Mouse (Mus musculus) forebrain, embryonic 13.5 days (tissue): ENCODE measurements around the gene Hopx. TPM values are rescaled to one million over a fixed set of nuclear protein-coding genes. Genes with fewer than 3 reads are reported as not detected.
A peak's percentile ranks its signal among the peaks of the same experiment; 100 is the strongest.

Source experiments
- ATAC-seq: fragments of 200-750 bp; cut with Nextera tagmentation; 2 replicates; pipeline ENCODE4 v1.8.0; 2017
- H3K27ac ChIP-seq: fragments of 300-500 bp; sonication (generic); 2 replicates; pipeline ENCODE4 v1.5.1; 2015; ENCODE audit warnings: inconsistent platforms, mild to moderate bottlenecking, moderate library complexity
- H3K27me3 ChIP-seq: fragments of 300-500 bp; sonication (generic); 2 replicates; pipeline ENCODE4 v1.6.1; 2015; ENCODE audit warnings: mild to moderate bottlenecking, inconsistent platforms
- H3K36me3 ChIP-seq: fragments of 300-500 bp; sonication (generic); 2 replicates; pipeline ENCODE4 v1.6.1; 2015; ENCODE audit warnings: mild to moderate bottlenecking, inconsistent platforms; ENCODE audit not compliant: poor library complexity, severe bottlenecking
- H3K4me1 ChIP-seq: fragments of 300-500 bp; sonication (generic); 2 replicates; pipeline ENCODE4 v1.6.1; 2015; ENCODE audit warnings: inconsistent platforms
- H3K4me2 ChIP-seq: fragments of 300-500 bp; sonication (generic); 2 replicates; pipeline ENCODE4 v1.6.1; 2015; ENCODE audit warnings: inconsistent platforms, mild to moderate bottlenecking, moderate library complexity
- H3K4me3 ChIP-seq: fragments of 300-500 bp; sonication (generic); 2 replicates; pipeline ENCODE4 v1.5.1; 2015; ENCODE audit warnings: mild to moderate bottlenecking, inconsistent platforms
- H3K9ac ChIP-seq: fragments of 300-500 bp; sonication (generic); 2 replicates; pipeline ENCODE4 v1.6.1; 2015; ENCODE audit warnings: mild to moderate bottlenecking, inconsistent platforms
- H3K9me3 ChIP-seq: fragments of 300-500 bp; sonication (generic); replicated peaks from 2 replicates; pipeline ENCODE4 v1.6.1; 2016; ENCODE audit warnings: inconsistent platforms
- WGBS: fragments of 180-500 bp; shearing (Covaris S2); methylation state at CpG from one replicate; pipeline ENCODE4 v1.1.7; 2015; 5-methylcytosine and 5-hydroxymethylcytosine counted together
- polyA plus RNA-seq: library from polyadenylated mRNA; unstranded; fragments of >200 nt; fragmentation: Nextera tagmentation; extraction: Ambion mirVana; gene quantifications from 2 replicates; pipeline ENCODE4 v1.2.1, GENCODE M21; 2015

Hopx gene
- polyA plus RNA-seq, 1 experiment from 2014 or later, result 1.5 TPM

DNA sequence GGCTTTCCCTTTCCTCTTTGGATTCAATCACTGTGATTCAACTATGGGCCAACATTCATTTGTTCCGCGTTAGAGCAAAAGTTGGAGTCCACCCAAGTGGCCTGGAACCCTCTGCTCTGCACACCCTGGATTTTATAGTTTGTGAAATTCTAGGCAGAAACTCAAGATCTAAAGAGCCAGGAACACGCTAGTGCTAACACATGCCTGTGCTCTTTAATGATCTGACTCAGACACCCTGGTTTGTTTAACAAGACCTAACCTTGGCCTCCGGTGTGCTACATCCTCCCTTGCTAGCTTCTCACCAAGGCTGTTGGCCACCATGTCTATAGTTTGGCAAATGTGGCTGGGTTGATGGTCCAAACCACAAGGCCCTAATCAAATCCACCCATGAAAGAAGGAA is 34.2 kb downstream of the Hopx start:
- Histone ChIP-seq H3K4me3 (no peak overlapping the region), H3K4me1 (no peaks in the 10 kb centered on the region), H3K9me3 (no peaks in the 10 kb centered on the region), H3K9ac (no peak overlapping the region), H3K27me3 (no peaks in the 10 kb centered on the region), H3K4me2 (no peak overlapping the region), H3K36me3 (no peaks in the 10 kb centered on the region), H3K27ac (no peak overlapping the region)
- ATAC-seq, result no peak
- 96% methylated on average over 4 of the region's 4 CpGs for WGBS

DNA sequence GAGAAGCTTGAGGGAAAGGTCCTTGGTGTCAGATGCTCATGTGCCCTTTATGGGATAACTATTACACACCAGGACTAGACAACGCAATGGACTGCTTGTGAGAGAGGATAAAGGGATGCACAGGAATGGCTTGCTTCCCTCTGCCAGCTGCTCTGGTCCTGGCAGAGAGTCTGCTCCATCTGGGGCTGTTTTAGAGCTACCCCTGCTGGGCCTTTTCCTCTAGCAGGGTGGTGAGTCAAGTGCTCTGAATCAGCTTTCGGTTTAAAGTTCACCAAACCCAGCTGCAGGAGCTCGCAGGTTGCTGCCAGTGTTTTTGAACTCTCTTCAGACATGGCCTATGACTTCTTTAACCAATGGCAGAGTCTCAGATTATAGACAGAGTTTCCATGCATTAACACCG is 39.0 kb downstream of the Hopx start:
- Histone ChIP-seq H3K4me3 (no peak overlapping the region), H3K9ac (no peak overlapping the region), H3K27me3 (no peaks in the 10 kb centered on the region), H3K4me2 (no peak overlapping the region), H3K4me1 (no peaks in the 10 kb centered on the region), H3K27ac (no peak overlapping the region), H3K36me3 (no peaks in the 10 kb centered on the region), H3K9me3 (no peaks in the 10 kb centered on the region)
- no peak for ATAC-seq
- 92% methylated on average over 4 of the region's 4 CpGs for WGBS

DNA sequence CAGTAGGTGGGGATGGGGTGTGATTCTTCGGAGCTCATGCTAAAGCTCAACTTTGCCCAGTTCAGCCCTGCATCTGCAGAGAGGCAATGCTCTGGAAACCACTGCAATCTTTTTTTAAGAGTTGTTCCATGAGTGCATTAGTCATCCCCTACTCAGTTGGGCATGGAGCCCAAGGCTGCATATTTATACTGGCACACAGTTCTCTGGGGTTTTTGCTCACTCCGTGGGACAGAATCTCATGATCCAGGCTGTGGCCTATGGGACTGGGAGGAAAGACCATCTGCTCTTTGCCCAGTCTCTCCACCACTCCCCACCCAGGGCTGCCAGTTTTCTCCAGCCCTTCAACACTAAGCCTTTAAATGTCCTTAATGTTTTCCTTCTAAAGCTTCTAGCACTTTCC is 40.0 kb downstream of the Hopx start:
- H3K9ac ChIP-seq, result no peak overlapping the region
- no peak overlapping the region for H3K4me3 ChIP-seq
- no peak for ATAC-seq
- no peaks in the 10 kb centered on the region for H3K4me1 ChIP-seq
- no peak overlapping the region for H3K27ac ChIP-seq
- H3K36me3 ChIP-seq, result no peaks in the 10 kb centered on the region
- H3K9me3 ChIP-seq, result no peaks in the 10 kb centered on the region
- no peaks in the 10 kb centered on the region for H3K27me3 ChIP-seq
- whole genome bisulfite sequencing, result 88% methylated on average over 2 of the region's 2 CpGs
- no peak overlapping the region for H3K4me2 ChIP-seq

GRCm38 (mm10) chr5:77073794-77074193 is 41.1 kb downstream of the Hopx start:
- no peak for ATAC-seq
- no peaks in the 10 kb centered on the region for H3K27me3 ChIP-seq
- H3K9ac ChIP-seq, result no peak overlapping the region
- H3K4me2 ChIP-seq, result no peak overlapping the region
- no peaks in the 10 kb centered on the region for H3K4me1 ChIP-seq
- no peak overlapping the region for H3K4me3 ChIP-seq
- H3K9me3 ChIP-seq, result no peaks in the 10 kb centered on the region
- H3K27ac ChIP-seq, result no peak overlapping the region
- WGBS, result 94% methylated on average over 8 of the region's 8 CpGs
- no peaks in the 10 kb centered on the region for H3K36me3 ChIP-seq

- no peak overlapping the region for H3K4me3 ChIP-seq
- no peaks in the 10 kb centered on the region for H3K9me3 ChIP-seq
- ATAC-seq, result no peak
- H3K36me3 ChIP-seq, result no peaks in the 10 kb centered on the region
- 83% methylated on average over 3 of the region's 3 CpGs for WGBS
- H3K27ac ChIP-seq, result no peak overlapping the region
- H3K9ac ChIP-seq, result no peak overlapping the region
- H3K4me2 ChIP-seq, result no peak overlapping the region
- H3K27me3 ChIP-seq, result no peaks in the 10 kb centered on the region
- 0 out of 2 replicates have a peak, but pooled peaks cover 7% of the 10 kb centered on the region for H3K4me1 ChIP-seq
Observed at GRCm38 (mm10) chr5:77071626-77072025, 43.3 kb downstream of the Hopx start.

GRCm38 (mm10) chr5:77070987-77071386 is 43.9 kb downstream of the Hopx start:
- Histone ChIP-seq H3K36me3 (no peaks in the 10 kb centered on the region), H3K4me1 (0 out of 2 replicates have a peak, but pooled peaks cover 7% of the 10 kb centered on the region), H3K4me3 (no peak overlapping the region), H3K27me3 (no peaks in the 10 kb centered on the region), H3K9ac (no peak overlapping the region), H3K4me2 (no peak overlapping the region), H3K9me3 (no peaks in the 10 kb centered on the region), H3K27ac (no peak overlapping the region)
- WGBS, result 95% methylated on average over 2 of the region's 2 CpGs
- ATAC-seq, result no peak

DNA sequence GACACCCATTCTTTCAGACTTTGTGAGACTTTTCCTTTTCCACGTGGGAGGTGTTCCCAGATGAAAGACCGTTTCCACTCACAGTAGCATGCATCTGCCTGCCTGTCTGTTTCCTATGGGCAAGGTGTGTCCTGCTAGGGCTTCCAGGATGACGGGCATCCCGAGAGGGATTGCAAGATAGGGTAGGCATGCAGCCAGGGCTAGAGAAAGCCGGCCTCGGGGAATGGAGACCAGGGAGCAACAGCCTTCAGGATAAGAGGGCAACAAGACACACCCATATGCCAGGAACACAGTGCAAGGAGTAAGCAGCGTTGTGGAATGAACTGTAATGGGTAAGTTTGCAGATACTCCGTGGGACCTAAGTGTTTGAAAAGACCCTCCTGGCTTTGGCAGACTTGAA is 47.6 kb downstream of the Hopx start:
- H3K36me3 ChIP-seq, result no peaks in the 10 kb centered on the region
- H3K4me2 ChIP-seq, result no peak overlapping the region
- H3K4me3 ChIP-seq, result no peak overlapping the region
- 74% methylated on average over 8 of the region's 8 CpGs for WGBS
- H3K27ac ChIP-seq, result no peak overlapping the region
- H3K9me3 ChIP-seq, result no peaks in the 10 kb centered on the region
- no peaks in the 10 kb centered on the region for H3K27me3 ChIP-seq
- ATAC-seq, result no peak
- 0 out of 2 replicates have a peak, but pooled peaks cover 7% of the 10 kb centered on the region for H3K4me1 ChIP-seq
- H3K9ac ChIP-seq, result no peak overlapping the region

DNA sequence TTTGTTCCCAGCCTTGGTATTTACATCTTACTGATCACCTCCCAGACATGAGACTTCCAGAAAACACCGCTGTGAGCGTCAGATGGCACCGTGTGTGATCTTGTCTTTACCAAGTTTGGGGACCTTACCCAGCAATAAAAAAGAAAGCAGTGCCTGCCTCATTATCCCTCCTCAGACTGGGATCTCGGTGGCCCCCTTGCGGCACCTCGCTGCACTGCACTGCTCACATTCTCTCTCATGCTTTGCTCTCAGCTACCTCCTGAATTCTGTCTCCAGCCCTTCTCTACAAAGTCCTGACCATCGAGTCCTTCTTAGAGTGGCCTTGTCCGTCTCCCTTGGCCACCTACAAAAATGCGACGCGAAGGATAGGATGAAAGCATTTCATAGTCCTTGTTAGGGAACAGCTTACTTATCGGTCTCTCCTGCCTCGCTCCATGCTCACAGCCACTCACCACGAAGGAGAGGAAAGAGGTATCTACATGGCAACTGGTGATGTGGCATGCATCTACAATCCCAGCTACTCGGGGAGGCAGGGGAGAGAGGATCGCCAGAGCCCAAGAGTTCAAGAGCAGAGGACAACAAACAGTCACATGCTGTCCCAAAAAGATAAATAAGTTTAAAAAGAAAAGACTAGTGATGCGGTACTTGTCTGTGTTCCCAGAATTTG is 53.4 kb downstream of the Hopx start:
- WGBS, result 36% methylated on average over 17 of the region's 17 CpGs
- Histone ChIP-seq H3K4me2 (no peak overlapping the region), H3K4me3 (no peak overlapping the region), H3K9me3 (no peaks in the 10 kb centered on the region), H3K27ac (no peak overlapping the region), H3K4me1 (peaks cover 15% of the 10 kb centered on the region), H3K36me3 (no peaks in the 10 kb centered on the region), H3K27me3 (peaks cover 21% of the 10 kb centered on the region), H3K9ac (no peak overlapping the region)
- peak; percentile 53; the same call in 1 of the 2 replicates for ATAC-seq

- 35% methylated on average over 10 of the region's 10 CpGs for WGBS
- no peaks in the 10 kb centered on the region for H3K36me3 ChIP-seq
- H3K4me1 ChIP-seq, result peaks cover 15% of the 10 kb centered on the region
- H3K27ac ChIP-seq, result no peak overlapping the region
- H3K9ac ChIP-seq, result no peak overlapping the region
- H3K27me3 ChIP-seq, result peaks cover 25% of the 10 kb centered on the region
- no peak overlapping the region for H3K4me2 ChIP-seq
- no peak for ATAC-seq
- no peaks in the 10 kb centered on the region for H3K9me3 ChIP-seq
- H3K4me3 ChIP-seq, result no peak overlapping the region
Observed at GRCm38 (mm10) chr5:77060363-77060762, 54.6 kb downstream of the Hopx start.

DNA sequence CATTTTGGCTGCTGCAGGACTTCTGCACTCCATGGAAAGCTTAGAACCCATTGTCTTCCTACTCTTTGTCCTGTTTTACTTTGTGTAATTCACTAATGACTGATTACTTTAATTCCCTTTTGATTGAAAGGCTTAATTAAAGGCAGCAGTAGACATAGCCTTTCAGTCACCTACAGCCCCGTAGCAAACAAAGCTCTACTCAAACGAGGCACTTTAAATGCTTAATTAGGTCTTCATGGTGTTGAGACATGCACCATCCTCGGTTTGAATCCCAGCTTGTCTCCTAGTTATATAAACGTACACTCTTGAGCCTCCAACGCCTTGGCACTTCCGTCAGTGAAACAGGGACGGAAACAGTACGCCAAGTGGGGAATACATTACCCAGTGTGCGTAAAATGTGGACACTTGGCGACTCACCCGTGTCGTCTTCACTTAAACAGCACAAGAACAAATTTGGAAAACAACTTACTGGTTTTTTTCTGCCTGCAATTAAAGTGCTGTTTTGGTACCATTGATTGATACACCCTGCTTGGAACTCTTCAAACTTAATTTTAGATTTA is 58.0 kb downstream of the Hopx start:
- Histone ChIP-seq H3K36me3 (no peaks in the 10 kb centered on the region), H3K4me3 (no peak overlapping the region), H3K9me3 (peaks cover 9% of the 10 kb centered on the region; the same call in 1 of the 2 replicates), H3K4me1 (peaks cover 15% of the 10 kb centered on the region), H3K27ac (no peak overlapping the region), H3K27me3 (peaks cover 26% of the 10 kb centered on the region), H3K4me2 (no peak overlapping the region), H3K9ac (no peak overlapping the region)
- peak; percentile 41; the same call in 1 of the 2 replicates for ATAC-seq
- WGBS, result 13% methylated on average over 12 of the region's 12 CpGs

DNA sequence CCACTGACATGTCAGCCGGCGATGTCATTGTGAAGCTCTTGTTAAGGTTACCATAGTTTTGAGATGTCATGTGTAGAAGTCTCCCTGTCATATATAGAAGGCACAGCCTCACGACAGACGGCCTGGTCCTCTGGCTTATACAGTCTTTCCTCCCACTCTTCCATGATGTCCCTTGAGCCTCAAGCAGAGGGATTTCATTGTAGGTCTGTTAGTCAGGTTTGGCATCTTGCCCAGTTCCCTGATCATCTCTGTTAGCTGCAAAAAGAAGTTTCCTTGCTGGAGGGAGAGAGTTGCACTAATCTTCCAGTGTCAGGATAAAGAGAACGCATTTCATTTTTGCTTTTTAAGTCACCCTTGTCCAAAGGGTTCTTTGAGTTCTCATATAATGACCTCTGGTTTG is 62.3 kb downstream of the Hopx start:
- WGBS, result 91% methylated on average over 5 of the region's 5 CpGs

GRCm38 (mm10) chr5:77044362-77044761 is 70.6 kb downstream of the Hopx start:
- no peak for ATAC-seq
- no peak overlapping the region for H3K4me2 ChIP-seq
- H3K4me1 ChIP-seq, result no peaks in the 10 kb centered on the region
- H3K36me3 ChIP-seq, result no peaks in the 10 kb centered on the region
- 79% methylated on average over 5 of the region's 5 CpGs for WGBS
- H3K27ac ChIP-seq, result no peak overlapping the region
- no peaks in the 10 kb centered on the region; the same call in 1 of the 2 replicates for H3K27me3 ChIP-seq
- no peak overlapping the region for H3K9ac ChIP-seq
- no peaks in the 10 kb centered on the region for H3K9me3 ChIP-seq
- no peak overlapping the region for H3K4me3 ChIP-seq

More for the DNA sequence above, 62.3 kb downstream of the Hopx start:
- Histone ChIP-seq H3K36me3 (no peaks in the 10 kb centered on the region), H3K4me1 (peaks cover 5% of the 10 kb centered on the region; the same call in 1 of the 2 replicates), H3K9ac (no peak overlapping the region), H3K4me2 (no peak overlapping the region), H3K9me3 (peaks cover 9% of the 10 kb centered on the region; the same call in 1 of the 2 replicates), H3K27me3 (peaks cover 4% of the 10 kb centered on the region), H3K27ac (no peak overlapping the region), H3K4me3 (no peak overlapping the region)
- no peak for ATAC-seq

- Histone ChIP-seq H3K9ac (no peak overlapping the region), H3K27ac (no peak overlapping the region), H3K4me3 (no peak overlapping the region), H3K4me1 (peaks cover 4% of the 10 kb centered on the region; the same call in 1 of the 2 replicates), H3K27me3 (no peaks in the 10 kb centered on the region), H3K4me2 (no peak overlapping the region), H3K9me3 (peaks cover 5% of the 10 kb centered on the region; the same call in 1 of the 2 replicates), H3K36me3 (no peaks in the 10 kb centered on the region)
- ATAC-seq, result no peak
Observed at GRCm38 (mm10) chr5:77039391-77039790, 75.5 kb downstream of the Hopx start.
